8 mouse cellular contexts compared by ENCODE assay signal in genomic region chr10:102158809-102159208, GRCm38 (mm10).
A peak's percentile ranks its signal among the peaks of the same experiment; 100 is the strongest.
DNase-seq lines count a peak whose midpoint lies in the region; ATAC-seq and TF ChIP-seq lines count a peak whose summit lies in the region.

No protein-coding gene starts in this region.

- no peak for TF ChIP-seq CTCF in forebrain, postnatal 0 days (IDR thresholded peaks at IDR 0.05; ENCODE audit: low read depth)

- H3K4me3 ChIP-seq in forebrain, postnatal 0 days (ENCODE audit: low read depth, low read length) = peak overlapping the region; percentile 35

- H3K27ac ChIP-seq in forebrain, postnatal 0 days (ENCODE audit: low read depth, low read length) = peak overlapping the region; percentile 29; the same call in 1 of the 2 replicates

- peak; percentile 6 for DNase-seq in cerebellum, adult 8-10 months
- no peak for DNase-seq in cerebellum, adult 11 months
- DNase-seq in Muller cell, postnatal 12 days (ENCODE audit: inconsistent ontology term) = peak; percentile 32
- peak; percentile 43 for DNase-seq in forebrain, postnatal 0 days
- peak; percentile 10 for DNase-seq in left cerebral cortex, postnatal 4 days
- DNase-seq in retina, postnatal 1 day = peak; percentile 75
- DNase-seq in kidney, postnatal 10 days = no peak
- DNase-seq in urinary bladder, adult 2 months (ENCODE audit: low spot score) = no peak

- no peaks in the 10 kb centered on the region; the same call in 1 of the 2 replicates for H3K4me1 ChIP-seq in forebrain, postnatal 0 days (ENCODE audit: insufficient read depth)

- WGBS in forebrain, postnatal 0 days = 7% methylated on average over 12 of the region's 12 CpGs

- peak; percentile 76 for ATAC-seq in forebrain, postnatal 0 days

- H3K27me3 ChIP-seq in forebrain, postnatal 0 days (ENCODE audit: insufficient read depth, low read length) = no peaks in the 10 kb centered on the region

- H3K4me2 ChIP-seq in forebrain, postnatal 0 days (ENCODE audit: low read depth) = peak overlapping the region; percentile 45

- H3K36me3 ChIP-seq in forebrain, postnatal 0 days (ENCODE audit: insufficient read depth) = no peaks in the 10 kb centered on the region

- no peaks in the 10 kb centered on the region for H3K9me3 ChIP-seq in forebrain, postnatal 0 days (ENCODE audit: low read length)

- H3K9ac ChIP-seq in forebrain, postnatal 0 days = peak overlapping the region; percentile 51

- intact Hi-C loops in left cerebral cortex, postnatal 4 days (cut with DNase I) = loop anchor here (5.0 kb wide), 1 partner anchor 1417 kb away; no protein-coding TSS in a partner anchor

Comparison
In these comparisons a context has a peak if more than half of its experiments do, and no peak if none do; other contexts are left out.
1. DNase-seq: peak in cerebellum, adult 8-10 months (single experiment), Muller cell, postnatal 12 days (single experiment), forebrain, postnatal 0 days (single experiment), left cerebral cortex, postnatal 4 days (single experiment) and retina, postnatal 1 day (single experiment); none in cerebellum, adult 11 months (single experiment), kidney, postnatal 10 days (single experiment) and urinary bladder, adult 2 months (single experiment).